Mouse (Mus musculus) T-helper 2 cell (primary cell): ENCODE data around the gene Gm20605.

Experiments
- in situ Hi-C: fragments of 300-600 bp; cut with MboI, MseI; formaldehyde crosslinking; loops from one replicate; pipeline ENCODE4 v1.15.1; 2025; ENCODE audit warnings: high pct_unique_total_duplicates

Gm20605 gene

GRCm38 (mm10) chr5:137628498-137629305 lies at the start of gene Gm20605, which contains the start of the genes Fbxo24 and Lrch4:
Gene Gm20605 (plus strand): TSS chr5:137629175.
Gene Fbxo24 (minus strand): TSS chr5:137629002.
Gene Lrch4 (plus strand): TSS chr5:137629121.
- in situ Hi-C loops: no loop called here

- in situ Hi-C loops: no loop called here
These were observed 48.7 kb upstream of the Gm20605 start for GRCm38 (mm10) chr5:137580246-137580645.

- in situ Hi-C loops: no loop called here
These were observed 46.3 kb upstream of the Gm20605 start for GRCm38 (mm10) chr5:137582702-137583101.

GRCm38 (mm10) chr5:137583670-137584169 lies 45.3 kb upstream of the Gm20605 start:
- in situ Hi-C loops: no loop called here

- in situ Hi-C loops: no loop called here
These were observed 44.0 kb upstream of the Gm20605 start for GRCm38 (mm10) chr5:137584976-137585375.

- in situ Hi-C loops: loop anchor here (10.0 kb wide), 1 partner anchor 86 kb away; the partner anchor contains the start of gene Pop7
These were observed 38.5 kb upstream of the Gm20605 start for GRCm38 (mm10) chr5:137590507-137590906.

- in situ Hi-C loops: loop anchor here (5.0 to 10.0 kb wide), 2 partner anchors 64 to 91 kb away; partner anchors contain the start of genes Epo, Gnb2 and Pop7
These were observed 33.1 kb upstream of the Gm20605 start for GRCm38 (mm10) chr5:137595921-137596320.

GRCm38 (mm10) chr5:137596601-137597261 lies 32.2 kb upstream of the Gm20605 start:
- in situ Hi-C loops: loop anchor here (5.0 to 10.0 kb wide), 2 partner anchors 64 to 92 kb away; partner anchors contain the start of genes Epo, Gnb2 and Pop7

- in situ Hi-C loops: loop anchor here (5.0 to 10.0 kb wide), 2 partner anchors 65 to 93 kb away; partner anchors contain the start of genes Epo, Gnb2 and Pop7
These were observed 31.4 kb upstream of the Gm20605 start for GRCm38 (mm10) chr5:137597625-137598024.

- in situ Hi-C loops: loop anchor here (5.0 to 10.0 kb wide), 2 partner anchors 66 to 93 kb away; partner anchors contain the start of genes Epo, Gnb2 and Pop7
These were observed 30.7 kb upstream of the Gm20605 start for GRCm38 (mm10) chr5:137598100-137598826.

- in situ Hi-C loops: loop anchor here (5.0 to 10.0 kb wide), 2 partner anchors 67 to 95 kb away; partner anchors contain the start of genes Epo, Gnb2 and Pop7
These were observed 29.4 kb upstream of the Gm20605 start for GRCm38 (mm10) chr5:137599600-137599999.

- in situ Hi-C loops: loop anchor here (5.0 to 25.0 kb wide), 3 partner anchors 42 to 1662 kb away; partner anchors contain the start of genes Get4, Sap25 and Ufsp1
These were observed 28.7 kb upstream of the Gm20605 start for GRCm38 (mm10) chr5:137600281-137600618.

- in situ Hi-C loops: loop anchor here (5.0 to 25.0 kb wide), 3 partner anchors 42 to 1662 kb away; partner anchors contain the start of genes Get4, Sap25 and Ufsp1
These were observed 28.2 kb upstream of the Gm20605 start, which contains the start of gene Mospd3 for GRCm38 (mm10) chr5:137600619-137601364. Gene Mospd3 (minus strand): TSS chr5:137601058.

GRCm38 (mm10) chr5:137601365-137601729 lies 27.6 kb upstream of the Gm20605 start:
- in situ Hi-C loops: loop anchor here (5.0 to 25.0 kb wide), 3 partner anchors 41 to 1661 kb away; partner anchors contain the start of genes Get4, Sap25 and Ufsp1

- in situ Hi-C loops: loop anchor here (10.0 to 25.0 kb wide), 2 partner anchors 313 to 1654 kb away; partner anchors contain the start of genes Get4 and Ufsp1
These were observed 20.9 kb upstream of the Gm20605 start for GRCm38 (mm10) chr5:137607860-137608653.

GRCm38 (mm10) chr5:137608654-137609190 lies 20.3 kb upstream of the Gm20605 start:
- in situ Hi-C loops: loop anchor here (10.0 to 25.0 kb wide), 2 partner anchors 314 to 1654 kb away; partner anchors contain the start of genes Get4 and Ufsp1

- in situ Hi-C loops: loop anchor here (10.0 to 25.0 kb wide), 2 partner anchors 314 to 1653 kb away; partner anchors contain the start of genes Get4 and Ufsp1
These were observed 19.7 kb upstream of the Gm20605 start for GRCm38 (mm10) chr5:137609292-137609691.

GRCm38 (mm10) chr5:137610056-137610455 lies 18.9 kb upstream of the Gm20605 start:
- in situ Hi-C loops: loop anchor here (25.0 kb wide), 1 partner anchor 1652 kb away; the partner anchor contains the start of gene Get4
